Mouse (Mus musculus) kidney, adult 2 months (tissue): Measurements from ENCODE around the gene Prdm9. TPM values are rescaled to one million over a fixed set of nuclear protein-coding genes. Genes with fewer than 3 reads are reported as not detected.

Experiments
- DNase-seq: peaks from one replicate; pipeline ENCODE4 v3.0.0; 2021
- H3K27ac ChIP-seq: fragments of 200-500 bp; 2 replicates; pipeline ENCODE4 v1.5.1; 2012; ENCODE audit warnings: low read depth, low read length, control low read depth, inconsistent platforms; ENCODE audit not compliant: insufficient read depth
- H3K27me3 ChIP-seq: fragments of 200-500 bp; replicated peaks from 2 replicates; pipeline ENCODE4 v1.6.1; 2012; ENCODE audit warnings: mild to moderate bottlenecking, moderate library complexity, low read length, inconsistent platforms; ENCODE audit not compliant: control insufficient read depth, insufficient read depth
- H3K36me3 ChIP-seq: fragments of 200-500 bp; 2 replicates; pipeline ENCODE4 v1.6.1; 2012; ENCODE audit warnings: mild to moderate bottlenecking, moderate library complexity, low read length, inconsistent platforms; ENCODE audit not compliant: control insufficient read depth, insufficient read depth
- H3K4me1 ChIP-seq: fragments of 200-500 bp; 2 replicates; pipeline ENCODE4 v1.6.1; 2011; ENCODE audit warnings: low read length; ENCODE audit not compliant: control insufficient read depth, insufficient read depth
- H3K4me3 ChIP-seq: fragments of 200-500 bp; 2 replicates; pipeline ENCODE4 v1.5.1; 2011; ENCODE audit warnings: mild to moderate bottlenecking, low read depth, low read length, control low read depth; ENCODE audit not compliant: insufficient read depth
- CTCF ChIP-seq: fragments of 200-500 bp; conservative IDR thresholded peaks from 2 replicates; pipeline ENCODE4 v1.5.1; 2011; ENCODE audit warnings: low read depth, mild to moderate bottlenecking, control low read depth, low read length, moderate library complexity, mixed read lengths; ENCODE audit not compliant: insufficient read depth, insufficient read length
- POLR2A ChIP-seq: fragments of 200-500 bp; IDR thresholded peaks from one replicate; pipeline ENCODE4 v1.6.1; 2011; ENCODE audit warnings: low read depth, low read length, control low read depth
- whole genome bisulfite sequencing: fragments of 180-500 bp; shearing (Covaris S2); methylation state at CpG from one replicate; pipeline ENCODE4 v1.1.7; 2018; 5-methylcytosine and 5-hydroxymethylcytosine counted together
- polyA plus RNA-seq: library from polyadenylated mRNA; depleted of rRNA; stranded (reverse); fragments of >200 nt; gene quantifications from 2 replicates; pipeline ENCODE4 v1.2.3, GENCODE M21; 2012

Gene Prdm9
- polyA plus RNA-seq, 1 experiment: 2.9 TPM

DNA sequence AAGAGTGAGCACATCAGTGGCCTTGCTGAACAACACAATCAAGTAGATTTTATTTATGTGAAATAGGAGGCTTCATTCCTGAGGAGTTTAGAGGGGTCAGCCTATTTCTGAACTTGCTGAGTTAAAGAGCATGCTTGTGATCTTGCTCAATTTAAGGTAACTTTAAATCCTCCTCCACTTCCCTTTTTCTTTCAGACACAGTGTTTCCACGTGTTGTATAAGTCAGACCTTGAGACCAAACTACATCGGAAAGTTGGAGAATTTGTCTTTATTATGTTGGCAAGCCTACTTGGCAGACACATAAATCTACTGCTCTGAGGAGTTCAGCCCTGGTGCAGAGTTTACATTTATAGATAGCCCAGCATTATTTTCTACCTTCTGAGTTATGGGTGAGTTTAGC lies 35.3 kb downstream of the Prdm9 start:
- Histone ChIP-seq H3K27ac (no peak overlapping the region), H3K36me3 (no peaks in the 10 kb centered on the region), H3K27me3 (no peaks in the 10 kb centered on the region), H3K4me3 (no peak overlapping the region), H3K4me1 (peaks cover 4% of the 10 kb centered on the region; the same call in 1 of the 2 replicates)
- WGBS: 58% methylated on average over 2 of the region's 2 CpGs
- no peak for TF ChIP-seq POLR2A
- TF ChIP-seq CTCF: no peak
- DNase-seq: no peak

DNA sequence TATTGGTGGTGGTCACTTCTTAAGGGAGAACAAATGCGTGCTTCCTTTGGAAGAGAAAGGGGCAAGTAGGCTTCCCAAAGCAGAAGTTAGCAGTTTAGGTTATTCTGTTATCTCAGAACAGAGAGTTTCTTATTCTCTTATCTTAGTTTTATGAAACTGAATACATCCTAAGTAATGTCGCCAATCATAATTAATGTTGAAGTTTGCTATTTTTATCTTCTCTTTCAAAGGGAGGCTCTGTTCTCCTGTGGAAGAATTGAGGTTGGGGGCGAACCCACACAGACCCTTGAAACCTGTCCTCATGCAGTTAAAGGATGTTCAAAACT lies 36.4 kb downstream of the Prdm9 start:
- Histone ChIP-seq H3K27me3 (no peaks in the 10 kb centered on the region), H3K4me1 (peaks cover 4% of the 10 kb centered on the region; the same call in 1 of the 2 replicates), H3K36me3 (peaks cover 2% of the 10 kb centered on the region; the same call in 1 of the 2 replicates), H3K27ac (no peak overlapping the region), H3K4me3 (peak overlapping the region; percentile 85)
- WGBS: 35% methylated on average over 3 of the region's 3 CpGs
- DNase-seq: no peak
- TF ChIP-seq POLR2A (no peak), CTCF (no peak)

- peaks cover 4% of the 10 kb centered on the region; the same call in 1 of the 2 replicates for H3K4me1 ChIP-seq
- 1% methylated on average over 55 of the region's 55 CpGs for WGBS
- peak within 1 kb of the TSS; percentile 85 for H3K4me3 ChIP-seq
- peak; percentile 98 for DNase-seq
- no peaks in the 10 kb centered on the region for H3K27me3 ChIP-seq
- peaks cover 2% of the 10 kb centered on the region; the same call in 1 of the 2 replicates for H3K36me3 ChIP-seq
- peak within 1 kb of the TSS; percentile 52 for H3K27ac ChIP-seq
- TF ChIP-seq CTCF: peak; percentile 38
- TF ChIP-seq POLR2A: no peak
Observed at GRCm38 (mm10) chr17:15526986-15527810, 37.0 kb downstream of the Prdm9 start, which contains the start of gene Pdcd2. Gene Pdcd2, minus strand, starts transcription at chr17:15527301.

DNA sequence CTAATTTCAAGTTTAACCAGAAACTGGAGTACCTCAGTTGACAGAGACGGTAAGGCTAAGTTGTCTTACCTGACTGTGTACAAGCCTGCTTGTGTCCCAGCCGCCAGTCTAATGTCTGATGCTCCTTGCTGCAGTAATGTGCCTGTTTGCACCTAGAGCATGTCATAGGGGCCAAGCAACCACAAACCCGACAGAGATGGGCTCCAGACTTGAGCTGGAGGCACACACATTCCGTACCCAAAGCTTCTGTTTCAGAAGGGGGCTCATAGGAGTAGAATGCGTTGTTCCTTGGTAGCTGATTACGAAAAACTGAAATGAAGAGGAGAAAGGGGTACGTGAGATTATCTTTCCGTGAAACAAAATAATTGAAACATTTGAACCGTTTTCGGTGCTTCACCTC lies 37.9 kb downstream of the Prdm9 start:
- H3K27ac ChIP-seq: no peak overlapping the region
- TF ChIP-seq POLR2A (no peak), CTCF (no peak)
- 16% methylated on average over 10 of the region's 10 CpGs for WGBS

GRCm38 (mm10) chr17:15518766-15519165 lies 45.4 kb downstream of the Prdm9 start:
- DNase-seq: no peak
- no peak overlapping the region for H3K27ac ChIP-seq
- TF ChIP-seq CTCF (no peak), POLR2A (no peak)
- H3K27me3 ChIP-seq: no peaks in the 10 kb centered on the region
- no peak overlapping the region for H3K4me3 ChIP-seq
- H3K36me3 ChIP-seq: peaks cover 11% of the 10 kb centered on the region
- H3K4me1 ChIP-seq: no peaks in the 10 kb centered on the region
- WGBS: 100% methylated on average over 1 of the region's 1 CpGs

More for the DNA sequence above, 37.9 kb downstream of the Prdm9 start:
- H3K36me3 ChIP-seq: peaks cover 4% of the 10 kb centered on the region
- peak overlapping the region; percentile 18; the same call in 1 of the 2 replicates for H3K4me3 ChIP-seq
- no peak for DNase-seq
- peaks cover 4% of the 10 kb centered on the region; the same call in 1 of the 2 replicates for H3K4me1 ChIP-seq
- H3K27me3 ChIP-seq: no peaks in the 10 kb centered on the region

- H3K36me3 ChIP-seq: peaks cover 14% of the 10 kb centered on the region
- 96% methylated on average over 5 of the region's 5 CpGs for WGBS
- H3K4me1 ChIP-seq: no peaks in the 10 kb centered on the region
- no peaks in the 10 kb centered on the region for H3K27me3 ChIP-seq
- no peak overlapping the region for H3K4me3 ChIP-seq
- no peak for TF ChIP-seq CTCF
- TF ChIP-seq POLR2A: no peak
- DNase-seq: no peak
- H3K27ac ChIP-seq: no peak overlapping the region
Observed at GRCm38 (mm10) chr17:15518186-15518585, 46.0 kb downstream of the Prdm9 start.

- no peak for TF ChIP-seq POLR2A
- TF ChIP-seq CTCF: no peak
- Histone ChIP-seq H3K36me3 (peaks cover 13% of the 10 kb centered on the region), H3K27ac (no peak overlapping the region), H3K4me3 (no peak overlapping the region), H3K27me3 (no peaks in the 10 kb centered on the region), H3K4me1 (no peaks in the 10 kb centered on the region)
- WGBS: 59% methylated on average over 5 of the region's 5 CpGs
- no peak for DNase-seq
Observed at GRCm38 (mm10) chr17:15517776-15518175, 46.4 kb downstream of the Prdm9 start.
